Mouse (Mus musculus) forelimb bud, embryonic 11.5 days (tissue): ENCODE results near the gene Olfr984.

Experiments
- DNase-seq: peaks from one replicate; pipeline ENCODE4 v3.0.0-alpha.2; 2012; ENCODE audit warnings: low read depth, low spot score

Gene Olfr984

GRCm38 (mm10) chr9:40114106-40114505, at the start of gene Olfr984:
TSS of gene Olfr984 (minus strand) at chr9:40114206.
- no peak for DNase-seq

GRCm38 (mm10) chr9:40155118-40155644, 41.2 kb upstream of the Olfr984 start:
- no peak for DNase-seq

- no peak for DNase-seq
Observed at GRCm38 (mm10) chr9:40141544-40141943, 27.5 kb upstream of the Olfr984 start.

- DNase-seq = no peak
Observed at GRCm38 (mm10) chr9:40139484-40139883, 25.5 kb upstream of the Olfr984 start.

- no peak for DNase-seq
Observed at GRCm38 (mm10) chr9:40136987-40137688, 23.1 kb upstream of the Olfr984 start.

- DNase-seq = no peak
Observed at GRCm38 (mm10) chr9:40130556-40130955, 16.6 kb upstream of the Olfr984 start.

GRCm38 (mm10) chr9:40130084-40130483, 16.1 kb upstream of the Olfr984 start, which contains the start of gene Olfr985:
TSS of gene Olfr985 (minus strand) at chr9:40130184.
- DNase-seq = no peak

GRCm38 (mm10) chr9:40117287-40117659, 3.3 kb upstream of the Olfr984 start:
- no peak for DNase-seq

DNA sequence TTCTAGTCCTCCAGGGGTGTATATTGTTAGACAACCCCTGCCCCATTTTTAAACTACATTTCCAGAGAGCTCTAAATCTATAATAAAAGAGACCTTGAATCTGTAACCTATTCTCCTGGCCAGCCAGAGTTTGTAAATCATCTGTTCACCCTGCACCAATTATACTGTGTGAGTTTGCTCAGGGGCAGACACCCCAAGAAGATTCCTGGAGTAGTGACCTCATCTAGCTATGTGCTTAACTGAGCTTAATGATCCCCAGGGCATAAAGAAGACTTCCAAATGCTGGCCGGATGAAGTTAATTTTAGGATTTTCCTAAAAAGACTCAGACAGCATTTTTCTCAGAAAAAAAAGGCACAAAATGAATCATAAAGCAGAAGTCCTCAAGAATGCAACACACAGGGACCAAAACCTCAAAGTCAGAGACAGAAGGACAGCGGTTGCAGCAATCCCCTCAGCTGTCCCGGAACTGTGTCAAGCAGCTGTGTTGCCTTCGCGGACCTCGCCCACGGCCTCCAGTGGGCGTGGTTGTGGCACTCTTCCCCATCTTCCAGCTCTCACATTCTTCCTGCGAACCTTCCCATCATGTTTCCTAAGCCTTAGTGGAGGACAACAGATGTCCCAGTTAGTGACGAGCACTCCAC, 2.8 kb upstream of the Olfr984 start:
- no peak for DNase-seq

- no peak for DNase-seq
Observed at GRCm38 (mm10) chr9:40094769-40095168, 19.2 kb downstream of the Olfr984 start.

- no peak for DNase-seq
Observed at GRCm38 (mm10) chr9:40093495-40093894, 20.5 kb downstream of the Olfr984 start, which contains the start of gene Olfr983. TSS of gene Olfr983 (minus strand) at chr9:40093595.

DNA sequence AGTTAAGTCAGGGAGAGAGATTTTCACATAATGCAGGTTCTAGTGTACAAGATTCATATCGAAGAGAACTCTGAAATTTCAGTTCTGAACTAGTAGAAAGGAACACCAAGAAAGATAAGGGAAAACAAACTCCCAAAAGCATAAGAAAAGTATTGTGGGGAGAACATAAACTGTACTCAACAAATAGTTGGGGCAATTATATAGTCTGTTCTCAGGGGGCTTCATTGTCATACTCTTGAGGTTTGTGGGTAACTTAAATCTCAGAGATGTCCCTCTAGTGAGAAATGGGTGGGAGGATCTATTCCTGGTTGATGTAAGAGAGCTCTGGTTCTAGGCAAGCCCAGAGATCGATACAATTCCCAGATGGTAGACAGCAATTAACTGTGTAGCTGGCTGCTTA, 40.5 kb downstream of the Olfr984 start, which contains the start of gene Olfr982:
Olfr982 (plus strand) TSS at position 301 of the 400 bp plus-strand sequence.
- DNase-seq = no peak

- DNase-seq = no peak
Observed at GRCm38 (mm10) chr9:40050138-40050537, 63.9 kb downstream of the Olfr984 start.
